Mouse (Mus musculus) midbrain, embryonic 11.5 days (tissue): ENCODE results near the gene Hs2st1. TPM values are rescaled to one million over a fixed set of nuclear protein-coding genes. Genes with fewer than 3 reads are reported as not detected.

Experiments used
- ATAC-seq: fragments of 200-750 bp; cut with Nextera tagmentation; 2 replicates; pipeline ENCODE4 v1.8.0; 2017; ENCODE audit warnings: moderate TSS enrichment, moderate library complexity; ENCODE audit not compliant: low FRiP score
- DNase-seq: peaks from one replicate; pipeline ENCODE4 v3.0.0; 2015; ENCODE audit warnings: low spot score; ENCODE audit errors: missing footprints
- H3K27ac ChIP-seq: fragments of 300-500 bp; sonication (generic); 2 replicates; pipeline ENCODE4 v1.5.1; 2014; ENCODE audit warnings: low read depth, low read length
- H3K27me3 ChIP-seq: fragments of 300-500 bp; sonication (generic); 2 replicates; pipeline ENCODE4 v1.6.1; 2014; ENCODE audit warnings: mild to moderate bottlenecking, low read length, moderate library complexity, mixed read lengths; ENCODE audit not compliant: control insufficient read depth, insufficient read depth
- H3K36me3 ChIP-seq: fragments of 300-500 bp; sonication (generic); 2 replicates; pipeline ENCODE4 v1.6.1; 2014; ENCODE audit warnings: mild to moderate bottlenecking, low read length, moderate library complexity, mixed read lengths; ENCODE audit not compliant: control insufficient read depth, insufficient read depth
- H3K4me1 ChIP-seq: fragments of 300-500 bp; sonication (generic); 2 replicates; pipeline ENCODE4 v1.6.1; 2014; ENCODE audit warnings: low read length; ENCODE audit not compliant: control insufficient read depth, insufficient read depth
- H3K4me2 ChIP-seq: fragments of 300-500 bp; sonication (generic); 2 replicates; pipeline ENCODE4 v1.6.1; 2014; ENCODE audit warnings: mild to moderate bottlenecking, moderate library complexity
- H3K4me3 ChIP-seq: fragments of 300-500 bp; sonication (generic); 2 replicates; pipeline ENCODE4 v1.5.1; 2014; ENCODE audit warnings: low read depth, low read length
- H3K9ac ChIP-seq: fragments of 300-500 bp; sonication (generic); 2 replicates; pipeline ENCODE4 v1.6.1; 2014; ENCODE audit warnings: low read length
- H3K9me3 ChIP-seq: fragments of 300-500 bp; sonication (generic); 2 replicates; pipeline ENCODE4 v1.6.1; 2016; ENCODE audit warnings: low read length; ENCODE audit not compliant: control insufficient read depth
- WGBS: fragments of 180-500 bp; shearing (Covaris S2); extraction: QIAGEN DNeasy Blood & Tissue Kit; methylation state at CpG from one replicate; pipeline ENCODE4 v1.1.7; 2014; 5-methylcytosine and 5-hydroxymethylcytosine counted together
- polyA plus RNA-seq: library from polyadenylated mRNA; unstranded; fragments of >200 nt; fragmentation: Nextera tagmentation; extraction: Ambion mirVana; gene quantifications from 2 replicates; pipeline ENCODE4 v1.2.1, GENCODE M21; 2014

Gene Hs2st1
- polyA plus RNA-seq, 1 experiment from 2014 or later: 16.5 TPM

GRCm38 (mm10) chr3:144597121-144597520, 27.1 kb upstream of the Hs2st1 start:
- no peak for ATAC-seq
- no peak overlapping the region for H3K27ac ChIP-seq
- H3K4me3 ChIP-seq: no peak overlapping the region
- 76% methylated on average over 4 of the region's 4 CpGs for WGBS
- peak; percentile 77 for DNase-seq
- H3K9ac ChIP-seq: no peak overlapping the region
- H3K9me3 ChIP-seq: no peaks in the 10 kb centered on the region
- H3K4me2 ChIP-seq: no peak overlapping the region
- H3K27me3 ChIP-seq: no peaks in the 10 kb centered on the region
- peaks cover 3% of the 10 kb centered on the region for H3K4me1 ChIP-seq
- no peaks in the 10 kb centered on the region for H3K36me3 ChIP-seq

- no peaks in the 10 kb centered on the region for H3K27me3 ChIP-seq
- no peak overlapping the region for H3K4me3 ChIP-seq
- peaks cover 3% of the 10 kb centered on the region for H3K4me1 ChIP-seq
- H3K4me2 ChIP-seq: no peak overlapping the region
- ATAC-seq (no peak), DNase-seq (no peak)
- H3K9ac ChIP-seq: no peak overlapping the region
- H3K36me3 ChIP-seq: peaks cover 5% of the 10 kb centered on the region
- no peak overlapping the region for H3K27ac ChIP-seq
- no peaks in the 10 kb centered on the region for H3K9me3 ChIP-seq
- WGBS: 86% methylated on average over 9 of the region's 9 CpGs
These were observed 23.2 kb upstream of the Hs2st1 start for GRCm38 (mm10) chr3:144592992-144593785.

- peaks cover 14% of the 10 kb centered on the region for H3K36me3 ChIP-seq
- H3K27me3 ChIP-seq: no peaks in the 10 kb centered on the region
- no peak overlapping the region for H3K4me3 ChIP-seq
- H3K27ac ChIP-seq: no peak overlapping the region
- DNase-seq (peak; percentile 75), ATAC-seq (no peak)
- no peak overlapping the region for H3K9ac ChIP-seq
- H3K9me3 ChIP-seq: no peaks in the 10 kb centered on the region
- no peaks in the 10 kb centered on the region for H3K4me1 ChIP-seq
- H3K4me2 ChIP-seq: no peak overlapping the region
- 91% methylated on average over 8 of the region's 8 CpGs for WGBS
These were observed 19.4 kb upstream of the Hs2st1 start for GRCm38 (mm10) chr3:144589189-144589890.

- peaks cover 17% of the 10 kb centered on the region for H3K36me3 ChIP-seq
- 90% methylated on average over 7 of the region's 7 CpGs for WGBS
These were observed 16.8 kb upstream of the Hs2st1 start for GRCm38 (mm10) chr3:144586731-144587130.

GRCm38 (mm10) chr3:144584789-144585553, 15.0 kb upstream of the Hs2st1 start:
- H3K9ac ChIP-seq: no peak overlapping the region
- no peaks in the 10 kb centered on the region for H3K9me3 ChIP-seq
- no peak overlapping the region for H3K4me3 ChIP-seq
- DNase-seq (no peak), ATAC-seq (no peak)
- H3K27me3 ChIP-seq: no peaks in the 10 kb centered on the region
- H3K27ac ChIP-seq: no peak overlapping the region
- H3K4me2 ChIP-seq: no peak overlapping the region
- peaks cover 14% of the 10 kb centered on the region for H3K36me3 ChIP-seq
- 87% methylated on average over 6 of the region's 6 CpGs for WGBS
- no peaks in the 10 kb centered on the region for H3K4me1 ChIP-seq

More at GRCm38 (mm10) chr3:144586731-144587130, 16.8 kb upstream of the Hs2st1 start:
- no peaks in the 10 kb centered on the region for H3K9me3 ChIP-seq
- DNase-seq (peak; percentile 64), ATAC-seq (no peak)
- no peak overlapping the region for H3K4me3 ChIP-seq
- no peak overlapping the region for H3K27ac ChIP-seq
- H3K27me3 ChIP-seq: no peaks in the 10 kb centered on the region
- no peak overlapping the region for H3K4me2 ChIP-seq
- no peak overlapping the region for H3K9ac ChIP-seq
- no peaks in the 10 kb centered on the region for H3K4me1 ChIP-seq

- H3K9ac ChIP-seq: no peak overlapping the region
- no peak overlapping the region for H3K27ac ChIP-seq
- ATAC-seq (no peak), DNase-seq (peak; percentile 74)
- no peaks in the 10 kb centered on the region for H3K4me1 ChIP-seq
- no peaks in the 10 kb centered on the region for H3K9me3 ChIP-seq
- H3K27me3 ChIP-seq: no peaks in the 10 kb centered on the region
- H3K36me3 ChIP-seq: peaks cover 14% of the 10 kb centered on the region
- 62% methylated on average over 5 of the region's 5 CpGs for WGBS
- no peak overlapping the region for H3K4me3 ChIP-seq
- H3K4me2 ChIP-seq: no peak overlapping the region
These were observed 13.8 kb upstream of the Hs2st1 start for GRCm38 (mm10) chr3:144583789-144584188.

GRCm38 (mm10) chr3:144582306-144582705, 12.3 kb upstream of the Hs2st1 start:
- 95% methylated on average over 4 of the region's 4 CpGs for WGBS
- no peak overlapping the region for H3K27ac ChIP-seq

GRCm38 (mm10) chr3:144581842-144582241, 11.9 kb upstream of the Hs2st1 start:
- Histone ChIP-seq H3K4me3 (no peak overlapping the region), H3K36me3 (peaks cover 13% of the 10 kb centered on the region), H3K9ac (no peak overlapping the region), H3K4me1 (no peaks in the 10 kb centered on the region), H3K27me3 (no peaks in the 10 kb centered on the region), H3K27ac (no peak overlapping the region), H3K9me3 (no peaks in the 10 kb centered on the region), H3K4me2 (no peak overlapping the region)
- ATAC-seq (no peak), DNase-seq (peak; percentile 6)
- WGBS: 91% methylated on average over 3 of the region's 3 CpGs

More at GRCm38 (mm10) chr3:144582306-144582705, 12.3 kb upstream of the Hs2st1 start:
- Histone ChIP-seq H3K4me3 (no peak overlapping the region), H3K27me3 (no peaks in the 10 kb centered on the region), H3K4me2 (no peak overlapping the region), H3K4me1 (no peaks in the 10 kb centered on the region), H3K9me3 (no peaks in the 10 kb centered on the region), H3K36me3 (peaks cover 18% of the 10 kb centered on the region), H3K9ac (no peak overlapping the region)
- ATAC-seq (no peak), DNase-seq (peak; percentile 64)
